Mouse (Mus musculus) forebrain, embryonic 13.5 days (tissue): Measurements from ENCODE around the gene Creld1. TPM values are rescaled to one million over a fixed set of nuclear protein-coding genes. Genes with fewer than 3 reads are reported as not detected.

Source experiments
- ATAC-seq: fragments of 200-750 bp; cut with Nextera tagmentation; 2 replicates; pipeline ENCODE4 v1.8.0; 2017
- H3K27ac ChIP-seq: fragments of 300-500 bp; sonication (generic); 2 replicates; pipeline ENCODE4 v1.5.1; 2015; ENCODE audit warnings: inconsistent platforms, mild to moderate bottlenecking, moderate library complexity
- H3K27me3 ChIP-seq: fragments of 300-500 bp; sonication (generic); 2 replicates; pipeline ENCODE4 v1.6.1; 2015; ENCODE audit warnings: mild to moderate bottlenecking, inconsistent platforms
- H3K36me3 ChIP-seq: fragments of 300-500 bp; sonication (generic); 2 replicates; pipeline ENCODE4 v1.6.1; 2015; ENCODE audit warnings: mild to moderate bottlenecking, inconsistent platforms; ENCODE audit not compliant: poor library complexity, severe bottlenecking
- H3K4me1 ChIP-seq: fragments of 300-500 bp; sonication (generic); 2 replicates; pipeline ENCODE4 v1.6.1; 2015; ENCODE audit warnings: inconsistent platforms
- H3K4me2 ChIP-seq: fragments of 300-500 bp; sonication (generic); 2 replicates; pipeline ENCODE4 v1.6.1; 2015; ENCODE audit warnings: inconsistent platforms, mild to moderate bottlenecking, moderate library complexity
- H3K4me3 ChIP-seq: fragments of 300-500 bp; sonication (generic); 2 replicates; pipeline ENCODE4 v1.5.1; 2015; ENCODE audit warnings: mild to moderate bottlenecking, inconsistent platforms
- H3K9ac ChIP-seq: fragments of 300-500 bp; sonication (generic); 2 replicates; pipeline ENCODE4 v1.6.1; 2015; ENCODE audit warnings: mild to moderate bottlenecking, inconsistent platforms
- H3K9me3 ChIP-seq: fragments of 300-500 bp; sonication (generic); replicated peaks from 2 replicates; pipeline ENCODE4 v1.6.1; 2016; ENCODE audit warnings: inconsistent platforms
- WGBS: fragments of 180-500 bp; shearing (Covaris S2); methylation state at CpG from one replicate; pipeline ENCODE4 v1.1.7; 2015; 5-methylcytosine and 5-hydroxymethylcytosine counted together
- polyA plus RNA-seq: library from polyadenylated mRNA; unstranded; fragments of >200 nt; fragmentation: Nextera tagmentation; extraction: Ambion mirVana; gene quantifications from 2 replicates; pipeline ENCODE4 v1.2.1, GENCODE M21; 2015

Creld1 gene
- polyA plus RNA-seq, 1 experiment from 2014 or later, result 47.5 TPM

GRCm38 (mm10) chr6:113494258-113494788 is 11.2 kb downstream of the Creld1 start:
- Histone ChIP-seq H3K36me3 (peaks cover 40% of the 10 kb centered on the region), H3K27me3 (peaks cover 12% of the 10 kb centered on the region), H3K9ac (peak overlapping the region; percentile 50), H3K4me3 (peak overlapping the region; percentile 40), H3K4me1 (peaks cover 12% of the 10 kb centered on the region), H3K9me3 (no peaks in the 10 kb centered on the region), H3K4me2 (peak overlapping the region; percentile 63), H3K27ac (no peak overlapping the region)
- under 1% methylated on average over 54 of the region's 54 CpGs for WGBS
- ATAC-seq, result peak; percentile 79

GRCm38 (mm10) chr6:113495071-113495675 is 12.1 kb downstream of the Creld1 start:
- peaks cover 32% of the 10 kb centered on the region for H3K36me3 ChIP-seq
- peaks cover 12% of the 10 kb centered on the region for H3K27me3 ChIP-seq
- H3K4me1 ChIP-seq, result peaks cover 12% of the 10 kb centered on the region
- H3K27ac ChIP-seq, result no peak overlapping the region
- peak; percentile 2; the same call in 1 of the 2 replicates for ATAC-seq
- 59% methylated on average over 28 of the region's 28 CpGs for WGBS
- no peaks in the 10 kb centered on the region for H3K9me3 ChIP-seq
- H3K9ac ChIP-seq, result 0 out of 2 replicates have a peak overlapping the region, but pooled peaks have one; percentile 50
- H3K4me3 ChIP-seq, result peak overlapping the region; percentile 40
- H3K4me2 ChIP-seq, result peak overlapping the region; percentile 63

GRCm38 (mm10) chr6:113499346-113499745 is 16.2 kb downstream of the Creld1 start:
- no peak for ATAC-seq
- Histone ChIP-seq H3K9me3 (no peaks in the 10 kb centered on the region), H3K27me3 (peaks cover 19% of the 10 kb centered on the region), H3K36me3 (no peaks in the 10 kb centered on the region), H3K9ac (no peak overlapping the region), H3K4me1 (peaks cover 15% of the 10 kb centered on the region), H3K27ac (no peak overlapping the region), H3K4me3 (no peak overlapping the region), H3K4me2 (no peak overlapping the region)
- 80% methylated on average over 6 of the region's 6 CpGs for WGBS

GRCm38 (mm10) chr6:113501388-113502084 is 18.4 kb downstream of the Creld1 start, which contains the start of gene Prrt3:
Prrt3 (minus strand) TSS chr6:113501931.
- no peaks in the 10 kb centered on the region for H3K9me3 ChIP-seq
- peak within 1 kb of the TSS; percentile 75 for H3K9ac ChIP-seq
- WGBS, result 2% methylated on average over 32 of the region's 32 CpGs
- no peak within 1 kb of the TSS for H3K27ac ChIP-seq
- H3K27me3 ChIP-seq, result peaks cover 7% of the 10 kb centered on the region; the same call in 1 of the 2 replicates
- peaks cover 6% of the 10 kb centered on the region; the same call in 1 of the 2 replicates for H3K4me1 ChIP-seq
- peak; percentile 89 for ATAC-seq
- H3K4me3 ChIP-seq, result peak within 1 kb of the TSS; percentile 59
- H3K36me3 ChIP-seq, result no peaks in the 10 kb centered on the region
- peak within 1 kb of the TSS; percentile 83 for H3K4me2 ChIP-seq

- WGBS, result 49% methylated on average over 2 of the region's 2 CpGs
- no peaks in the 10 kb centered on the region for H3K9me3 ChIP-seq
- H3K4me2 ChIP-seq, result no peak overlapping the region
- no peak overlapping the region for H3K4me3 ChIP-seq
- H3K27me3 ChIP-seq, result peaks cover 7% of the 10 kb centered on the region; the same call in 1 of the 2 replicates
- ATAC-seq, result no peak
- H3K27ac ChIP-seq, result no peak overlapping the region
- H3K4me1 ChIP-seq, result peaks cover 6% of the 10 kb centered on the region; the same call in 1 of the 2 replicates
- H3K9ac ChIP-seq, result no peak overlapping the region
- H3K36me3 ChIP-seq, result no peaks in the 10 kb centered on the region
Measured at GRCm38 (mm10) chr6:113502801-113503200, 19.7 kb downstream of the Creld1 start.

GRCm38 (mm10) chr6:113505689-113506088 is 22.6 kb downstream of the Creld1 start:
- no peak overlapping the region for H3K4me2 ChIP-seq
- 100% methylated on average over 1 of the region's 1 CpGs for WGBS
- no peaks in the 10 kb centered on the region for H3K36me3 ChIP-seq
- no peak for ATAC-seq
- peaks cover 6% of the 10 kb centered on the region; the same call in 1 of the 2 replicates for H3K4me1 ChIP-seq
- H3K9ac ChIP-seq, result no peak overlapping the region
- H3K27ac ChIP-seq, result no peak overlapping the region
- no peaks in the 10 kb centered on the region for H3K9me3 ChIP-seq
- H3K4me3 ChIP-seq, result no peak overlapping the region
- peaks cover 5% of the 10 kb centered on the region; the same call in 1 of the 2 replicates for H3K27me3 ChIP-seq

GRCm38 (mm10) chr6:113507130-113507529 is 24.0 kb downstream of the Creld1 start:
- ATAC-seq, result no peak
- 0 out of 2 replicates have a peak, but pooled peaks cover under 1% of the 10 kb centered on the region for H3K36me3 ChIP-seq
- H3K9me3 ChIP-seq, result no peaks in the 10 kb centered on the region
- H3K4me2 ChIP-seq, result no peak overlapping the region
- H3K9ac ChIP-seq, result no peak overlapping the region
- H3K4me1 ChIP-seq, result no peaks in the 10 kb centered on the region
- no peaks in the 10 kb centered on the region for H3K27me3 ChIP-seq
- H3K27ac ChIP-seq, result no peak overlapping the region
- no peak overlapping the region for H3K4me3 ChIP-seq

GRCm38 (mm10) chr6:113508272-113508946 is 25.3 kb downstream of the Creld1 start:
- Histone ChIP-seq H3K4me2 (no peak overlapping the region), H3K4me3 (no peak overlapping the region), H3K9ac (no peak overlapping the region), H3K36me3 (peaks cover 8% of the 10 kb centered on the region), H3K4me1 (no peaks in the 10 kb centered on the region), H3K27me3 (no peaks in the 10 kb centered on the region), H3K27ac (no peak overlapping the region), H3K9me3 (no peaks in the 10 kb centered on the region)
- WGBS, result 66% methylated on average over 7 of the region's 7 CpGs
- ATAC-seq, result no peak

- Histone ChIP-seq H3K27me3 (no peaks in the 10 kb centered on the region), H3K4me2 (no peak overlapping the region), H3K4me1 (no peaks in the 10 kb centered on the region), H3K9me3 (no peaks in the 10 kb centered on the region), H3K4me3 (no peak overlapping the region), H3K36me3 (peaks cover 13% of the 10 kb centered on the region), H3K9ac (no peak overlapping the region), H3K27ac (no peak overlapping the region)
- 46% methylated on average over 5 of the region's 5 CpGs for WGBS
- no peak for ATAC-seq
Measured at GRCm38 (mm10) chr6:113508947-113509280, 25.8 kb downstream of the Creld1 start.

- no peak overlapping the region for H3K4me3 ChIP-seq
- no peaks in the 10 kb centered on the region for H3K4me1 ChIP-seq
- peaks cover 63% of the 10 kb centered on the region for H3K36me3 ChIP-seq
- no peak for ATAC-seq
- no peak overlapping the region for H3K4me2 ChIP-seq
- no peaks in the 10 kb centered on the region for H3K9me3 ChIP-seq
- no peak overlapping the region for H3K27ac ChIP-seq
- WGBS, result 96% methylated on average over 6 of the region's 6 CpGs
- no peak overlapping the region for H3K9ac ChIP-seq
- H3K27me3 ChIP-seq, result no peaks in the 10 kb centered on the region
Measured at GRCm38 (mm10) chr6:113513944-113514343, 30.8 kb downstream of the Creld1 start.

- Histone ChIP-seq H3K9me3 (no peaks in the 10 kb centered on the region), H3K9ac (no peak overlapping the region), H3K36me3 (peaks cover 69% of the 10 kb centered on the region), H3K4me2 (no peak overlapping the region), H3K4me3 (no peak overlapping the region), H3K27ac (no peak overlapping the region), H3K27me3 (no peaks in the 10 kb centered on the region), H3K4me1 (no peaks in the 10 kb centered on the region)
- no peak for ATAC-seq
- 95% methylated on average over 3 of the region's 3 CpGs for WGBS
Measured at GRCm38 (mm10) chr6:113514600-113514999, 31.5 kb downstream of the Creld1 start.
